Mouse (Mus musculus): ENCODE data around the gene C87436.

GRCm38 (mm10) chr6:86471317-86471716 is 33.1 kb downstream of the C87436 start:
- TF ChIP-seq CTCF (IDR thresholded peaks at IDR 0.05; ENCODE audit: insufficient read depth, low read length): no peak
- no peak for TF ChIP-seq POLR2A (IDR thresholded peaks at IDR 0.05; ENCODE audit: borderline replicate concordance, extremely low read depth, low read depth, low read length)

Data from lung, adult 2 months (tissue).